Mouse (Mus musculus) lung, adult 2 months (tissue): ENCODE measurements around the gene Isoc2b. TPM values are rescaled to one million over a fixed set of nuclear protein-coding genes. Genes with fewer than 3 reads are reported as not detected.
"Not testable (repeated sequence)": the region's sequence is repeated elsewhere in the genome, so short reads cannot be mapped to it uniquely, and the experiment has no call there.

Source experiments
- DNase-seq: peaks from one replicate; pipeline ENCODE4 v3.0.0; 2022
- H3K4me1 ChIP-seq: fragments of 200-500 bp; 2 replicates; pipeline ENCODE4 v1.6.1; 2011; ENCODE audit warnings: low read length; ENCODE audit not compliant: control insufficient read depth, insufficient read depth
- H3K4me3 ChIP-seq: fragments of 200-500 bp; replicated peaks from 2 replicates; pipeline ENCODE3; 2011; ENCODE audit warnings: low read depth, mild to moderate bottlenecking, control low read depth, low read length; ENCODE audit errors: extremely low read depth
- CTCF ChIP-seq: fragments of 200-500 bp; IDR thresholded peaks from 2 replicates; pipeline ENCODE4 v1.5.1; 2011; ENCODE audit warnings: mild to moderate bottlenecking, low read length, control low read depth; ENCODE audit not compliant: insufficient read depth
- POLR2A ChIP-seq: fragments of 200-500 bp; IDR thresholded peaks from 2 replicates; pipeline ENCODE4 v1.6.1; 2011; ENCODE audit warnings: low read depth, mild to moderate bottlenecking, control low read depth, low read length, borderline replicate concordance; ENCODE audit errors: extremely low read depth
- WGBS: fragments of 180-500 bp; shearing (Covaris S2); methylation state at CpG from one replicate; pipeline ENCODE4 v1.1.7; 2018; 5-methylcytosine and 5-hydroxymethylcytosine counted together
- polyA plus RNA-seq: library from polyadenylated mRNA; depleted of rRNA; stranded (reverse); fragments of >200 nt; gene quantifications from 2 replicates; pipeline ENCODE4 v1.2.3, GENCODE M21; 2012

The Isoc2b gene
- polyA plus RNA-seq, 1 experiment, result 22.3 TPM

DNA sequence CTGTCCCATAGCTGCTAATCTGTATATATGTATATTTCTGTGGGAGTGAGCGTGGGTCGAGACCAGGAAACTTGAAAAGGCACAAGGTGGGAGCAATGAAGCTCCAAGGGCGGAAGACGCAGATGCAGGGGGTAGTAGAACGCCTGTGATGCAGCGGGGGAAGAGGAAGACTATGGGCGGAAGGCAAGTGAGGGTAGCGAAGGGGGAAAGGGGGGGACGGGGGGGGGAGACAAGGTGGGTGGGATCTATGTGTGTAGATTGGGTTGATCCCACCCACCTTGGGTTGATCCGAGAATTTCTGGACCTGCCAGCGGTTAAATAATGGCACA is 30.4 kb upstream of the Isoc2b start:
- H3K4me1 ChIP-seq, result no peaks in the 10 kb centered on the region
- no peak overlapping the region for H3K4me3 ChIP-seq
- WGBS, result 23% methylated on average over 11 of the region's 11 CpGs
- no peak for DNase-seq
- TF ChIP-seq POLR2A, result no peak

DNA sequence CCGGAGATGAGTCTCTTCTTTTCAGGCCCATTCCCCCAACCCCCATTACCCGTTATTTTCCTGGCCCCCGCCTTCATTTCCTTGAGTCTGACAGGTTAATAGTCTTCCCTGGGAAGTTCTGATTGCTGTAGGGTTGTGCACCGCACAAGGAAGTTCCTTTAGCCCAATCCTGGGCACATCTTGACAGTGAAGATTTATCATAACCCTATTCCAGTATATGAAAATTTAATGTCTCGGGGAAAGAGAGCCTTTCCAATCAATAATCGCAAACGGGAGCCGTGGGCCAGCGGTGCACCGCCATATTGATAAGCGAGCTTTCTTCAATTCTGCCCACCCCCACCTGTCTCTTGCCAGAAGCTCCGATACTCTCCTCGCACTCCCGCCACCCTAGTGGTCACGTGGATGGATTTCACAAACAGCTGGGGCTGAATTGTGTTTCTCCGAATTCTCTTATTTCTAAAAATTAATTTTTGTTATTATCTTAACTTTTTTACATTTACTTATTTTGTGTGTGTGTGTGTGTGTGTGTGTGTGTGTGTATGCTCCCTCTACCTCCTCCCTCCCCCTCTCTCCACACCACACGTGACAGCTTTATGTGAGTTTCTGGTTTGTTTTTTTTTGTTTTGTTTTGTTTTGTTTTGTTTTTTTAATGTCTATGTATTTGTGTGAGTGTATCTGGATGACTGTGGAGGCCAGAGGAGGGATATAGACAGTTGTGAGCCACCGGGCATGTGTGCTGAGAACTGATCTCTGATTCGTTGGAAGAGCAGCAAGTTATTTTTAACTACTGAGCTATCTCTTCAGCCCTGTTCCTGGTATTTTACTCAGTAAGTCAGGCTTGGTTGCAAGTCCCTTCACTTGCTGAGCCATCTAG is 29.8 kb upstream of the Isoc2b start:
- Histone ChIP-seq H3K4me1 (no peaks in the 10 kb centered on the region), H3K4me3 (no peak overlapping the region)
- TF ChIP-seq POLR2A (no peak), CTCF (no peak)
- WGBS, result 6% methylated on average over 19 of the region's 19 CpGs
- no peak for DNase-seq

DNA sequence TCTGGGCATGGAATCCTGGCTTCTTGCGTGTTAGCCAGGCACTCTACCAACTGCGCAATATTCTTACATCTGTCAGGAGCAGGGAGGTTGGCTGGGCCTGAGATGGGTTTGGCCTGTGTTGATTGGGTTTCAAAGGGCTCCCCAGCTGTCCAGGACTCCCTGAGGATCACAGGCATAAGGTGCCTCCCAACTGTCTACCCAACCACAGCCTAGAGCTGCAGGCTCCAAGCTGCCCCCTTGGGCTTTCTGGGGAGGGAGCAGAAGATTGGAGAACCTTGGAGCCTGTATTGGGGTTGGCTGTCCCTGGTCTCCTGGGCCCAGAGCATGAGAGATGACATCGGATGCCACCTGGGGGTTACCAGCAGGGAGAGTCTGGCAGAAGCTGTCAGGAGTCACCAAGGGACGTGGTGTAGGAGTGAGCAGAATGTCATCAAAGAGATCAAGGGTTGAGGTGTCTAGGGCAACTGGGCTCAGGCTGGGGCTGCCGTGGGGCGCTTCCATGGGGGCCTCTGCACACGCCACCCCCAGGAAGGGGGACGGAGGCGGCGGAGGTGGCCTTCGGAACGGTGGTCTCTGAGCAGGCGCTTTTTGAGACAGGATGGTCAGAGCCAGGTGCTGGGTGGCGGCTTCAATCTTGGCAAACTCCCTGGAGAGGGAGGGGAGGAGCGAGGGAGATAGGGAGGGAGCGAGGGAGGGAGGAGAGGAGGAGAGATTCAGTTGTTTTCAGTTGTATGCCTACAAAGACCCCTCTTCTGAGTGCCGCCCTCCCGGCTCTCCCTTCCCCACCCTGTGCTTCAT is 29.0 kb upstream of the Isoc2b start:
- Histone ChIP-seq H3K4me1 (no peaks in the 10 kb centered on the region), H3K4me3 (no peak overlapping the region)
- no peak for DNase-seq
- WGBS, result 21% methylated on average over 17 of the region's 18 CpGs
- TF ChIP-seq POLR2A (no peak), CTCF (no peak)

DNA sequence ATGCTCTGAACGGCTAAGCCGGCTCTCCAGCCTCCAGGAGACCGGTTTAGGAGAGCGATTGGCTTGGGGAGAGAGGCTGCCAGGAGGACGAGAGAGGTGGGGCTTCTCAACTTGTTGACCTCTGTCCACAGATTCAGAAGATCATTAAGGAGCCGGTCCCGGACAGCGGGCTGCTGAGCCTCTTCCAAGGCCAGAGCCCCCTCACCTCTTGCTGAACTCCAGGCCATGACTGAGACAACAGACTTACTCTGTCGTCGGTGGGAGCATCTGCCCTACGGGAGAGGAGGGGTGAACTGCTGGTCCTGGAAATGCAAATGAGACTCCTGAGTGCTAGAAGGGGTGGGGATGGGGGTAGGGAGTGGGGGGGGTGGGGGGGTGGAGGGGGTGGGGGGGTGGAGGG is 25.1 kb upstream of the Isoc2b start:
- WGBS, result 54% methylated on average over 10 of the region's 11 CpGs
- no peak for TF ChIP-seq POLR2A
- TF ChIP-seq CTCF, result no peak
- Histone ChIP-seq H3K4me1 (no peaks in the 10 kb centered on the region), H3K4me3 (no peak overlapping the region)
- DNase-seq, result no peak

DNA sequence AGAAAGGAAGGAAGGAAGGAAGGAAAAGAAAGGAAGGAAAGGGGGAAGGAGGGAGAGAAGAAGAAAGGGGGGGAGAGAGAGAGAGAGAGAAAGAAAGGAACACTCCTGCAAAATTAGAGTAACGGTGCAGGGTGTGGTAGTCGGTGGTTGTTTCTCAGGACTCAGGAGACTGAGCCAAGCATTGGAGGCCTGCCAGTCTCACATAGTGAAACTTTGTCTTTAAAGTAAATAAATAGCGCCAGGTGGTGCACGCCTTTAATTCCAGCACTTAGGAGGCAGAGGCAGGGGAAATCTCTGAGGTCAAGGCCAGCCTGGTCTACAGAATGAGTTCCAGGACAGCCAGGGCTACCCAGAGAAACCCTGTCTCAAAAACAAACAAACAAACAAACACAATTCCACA is 16.6 kb upstream of the Isoc2b start:
- DNase-seq, result no peak
- TF ChIP-seq CTCF, result no peak
- 19% methylated on average over 4 of the region's 4 CpGs for WGBS
- no peaks in the 10 kb centered on the region for H3K4me1 ChIP-seq
- H3K4me3 ChIP-seq, result no peak overlapping the region

DNA sequence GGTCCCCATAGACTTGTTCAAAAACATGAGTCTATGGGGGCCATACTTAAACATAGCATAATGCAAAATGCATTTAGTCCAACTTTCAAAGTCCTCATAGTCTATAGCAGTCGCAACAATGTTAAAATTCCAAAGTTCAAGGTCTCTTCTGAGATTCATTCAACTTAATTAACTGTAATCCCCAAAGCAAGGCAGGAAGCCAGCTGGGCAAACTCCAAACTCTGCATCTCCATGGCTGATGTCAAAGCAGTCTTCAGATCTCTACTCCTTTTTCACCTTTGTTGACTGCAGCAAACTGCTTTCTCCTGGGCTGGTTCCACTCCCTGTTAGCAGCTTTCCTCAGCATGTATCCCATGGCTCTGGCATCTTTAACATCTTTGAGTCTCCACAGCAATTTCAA is 9.0 kb upstream of the Isoc2b start:
- WGBS, result 76% methylated on average over 1 of the region's 1 CpGs
- H3K4me1 ChIP-seq, H3K4me3 ChIP-seq, DNase-seq: not testable (repeated sequence)

DNA sequence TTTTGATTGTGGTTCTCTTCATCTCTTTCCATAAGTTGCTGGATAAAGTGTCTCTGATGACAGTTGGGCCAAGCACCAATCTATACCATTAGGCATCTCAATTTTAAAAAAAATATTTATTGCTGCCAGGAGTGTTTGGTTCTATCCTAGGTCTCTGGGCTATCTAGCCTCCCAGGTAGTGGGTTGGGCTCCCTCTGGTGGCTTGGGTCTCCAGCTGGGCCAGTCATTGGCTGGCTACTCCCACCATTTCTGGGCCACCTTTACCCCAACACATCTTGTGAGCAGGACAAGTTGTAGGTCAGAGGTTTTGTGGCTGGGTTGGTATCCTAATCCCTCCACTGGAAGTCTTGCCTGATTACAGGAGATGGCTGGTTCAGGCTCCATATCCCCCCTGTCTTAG is 8.1 kb upstream of the Isoc2b start:
- TF ChIP-seq CTCF (peak; percentile 25; the same call in 1 of the 2 replicates), POLR2A (no peak)
- H3K4me1 ChIP-seq, result 0 out of 2 replicates have a peak, but pooled peaks cover 2% of the 10 kb centered on the region
- DNase-seq, result no peak
- no peak overlapping the region for H3K4me3 ChIP-seq

DNA sequence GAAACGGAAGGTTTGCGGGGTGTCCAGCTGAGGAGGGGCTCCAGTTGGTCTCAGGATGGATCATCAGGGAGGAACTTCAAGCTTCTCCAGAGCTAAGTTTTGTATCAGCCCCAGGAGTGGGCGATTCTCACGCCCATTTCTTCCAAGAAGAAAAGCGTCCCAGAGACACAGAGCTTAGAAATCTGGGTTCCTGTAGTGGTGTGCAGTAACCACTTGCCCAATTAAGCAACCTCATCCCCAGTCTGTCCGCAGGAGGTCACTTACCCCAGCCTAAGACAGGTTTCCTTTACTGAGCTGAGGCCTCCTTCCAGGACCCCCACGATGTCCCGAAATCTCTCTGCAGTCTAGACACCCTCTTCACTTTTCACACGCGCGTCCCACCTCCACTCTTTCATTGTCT is 7.2 kb upstream of the Isoc2b start:
- WGBS, result 5% methylated on average over 11 of the region's 11 CpGs
- 0 out of 2 replicates have a peak, but pooled peaks cover 2% of the 10 kb centered on the region for H3K4me1 ChIP-seq
- no peak for DNase-seq
- no peak for TF ChIP-seq POLR2A
- TF ChIP-seq CTCF, result no peak
- H3K4me3 ChIP-seq, result peak overlapping the region; percentile 90

DNA sequence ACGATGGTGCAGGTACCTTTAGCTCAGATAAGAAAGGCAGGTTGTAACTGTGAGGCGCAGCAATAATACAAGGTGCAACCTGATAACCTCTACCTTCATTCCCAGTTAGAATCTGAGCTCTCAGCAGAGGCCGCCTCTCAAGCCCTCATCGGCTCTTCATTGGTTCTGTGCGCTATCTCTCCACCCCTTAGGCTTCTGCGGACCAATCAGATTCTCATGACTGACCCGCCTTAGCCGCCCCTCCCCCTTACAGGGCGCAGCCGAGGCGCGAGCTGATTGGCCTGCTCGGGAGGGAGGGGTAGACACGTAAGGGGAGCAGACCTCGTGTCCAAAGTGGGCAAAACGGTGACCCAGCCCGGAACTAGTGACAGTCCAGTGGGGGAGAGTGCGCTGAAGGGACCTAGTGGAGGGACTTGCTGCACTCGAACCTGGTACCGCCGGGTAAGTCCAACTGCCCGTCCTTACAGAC is 6.7 kb upstream of the Isoc2b start, which contains the start of gene Isoc2a:
Isoc2a (plus strand) TSS at position 401 of the 469 bp plus-strand sequence.
- peak within 1 kb of the TSS; percentile 90 for H3K4me3 ChIP-seq
- 0 out of 2 replicates have a peak, but pooled peaks cover 2% of the 10 kb centered on the region for H3K4me1 ChIP-seq
- under 1% methylated on average over 22 of the region's 22 CpGs for WGBS
- DNase-seq, result peak; percentile 83
- TF ChIP-seq POLR2A, result peak; percentile 99
- TF ChIP-seq CTCF, result no peak

DNA sequence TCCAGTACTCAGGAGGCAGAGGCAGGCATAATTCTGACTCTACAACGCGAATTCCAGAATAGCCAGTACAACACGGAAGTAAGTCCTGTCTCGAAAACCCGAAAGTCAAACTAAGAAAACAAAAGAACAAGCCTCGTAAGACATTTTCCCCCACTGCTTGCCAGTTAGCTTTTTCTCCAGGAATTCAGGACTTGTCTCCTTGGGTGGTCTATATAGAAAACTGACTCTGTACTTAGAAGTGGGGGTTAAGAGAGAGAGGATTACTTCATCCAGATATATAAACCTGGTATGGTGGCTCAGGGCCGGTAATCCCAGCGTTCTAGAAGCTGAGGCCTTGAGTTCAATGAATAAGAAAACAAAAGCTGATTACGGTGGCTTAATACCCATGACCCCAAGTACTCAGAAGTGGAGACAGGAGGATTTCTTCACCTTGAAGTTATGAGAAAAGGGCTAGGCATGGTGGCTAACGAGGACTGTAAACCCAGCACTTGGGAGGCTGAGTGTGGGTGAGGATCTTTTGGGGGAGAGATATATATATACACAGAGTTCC is 3.4 kb downstream of the Isoc2b start:
- no peak for TF ChIP-seq POLR2A
- TF ChIP-seq CTCF, result no peak
- peaks cover 3% of the 10 kb centered on the region for H3K4me1 ChIP-seq
- H3K4me3 ChIP-seq, result peak overlapping the region; percentile 73
- 26% methylated on average over 10 of the region's 10 CpGs for WGBS
- DNase-seq, result no peak
